Mouse (Mus musculus) neural tube, embryonic 14.5 days (tissue): ENCODE data around the gene Zfp809. TPM values are rescaled to one million over a fixed set of nuclear protein-coding genes. Genes with fewer than 3 reads are reported as not detected.
"Not testable (repeated sequence)": the region's sequence is repeated elsewhere in the genome, so short reads cannot be mapped to it uniquely, and the experiment has no call there.

Source experiments
- ATAC-seq: fragments of 200-750 bp; cut with Nextera tagmentation; 2 replicates; pipeline ENCODE4 v1.8.0; 2017; ENCODE audit warnings: low read depth, mild to moderate bottlenecking, moderate TSS enrichment, moderate library complexity
- H3K27ac ChIP-seq: fragments of 300-500 bp; sonication (generic); 2 replicates; pipeline ENCODE4 v1.5.1; 2014; ENCODE audit warnings: low read depth, mild to moderate bottlenecking, control low read depth, low read length, moderate library complexity, mixed read lengths
- H3K27me3 ChIP-seq: fragments of 300-500 bp; sonication (generic); 2 replicates; pipeline ENCODE4 v1.6.1; 2014; ENCODE audit warnings: low read length; ENCODE audit not compliant: control insufficient read depth, insufficient read depth
- H3K36me3 ChIP-seq: fragments of 300-500 bp; sonication (generic); 2 replicates; pipeline ENCODE4 v1.6.1; 2014; ENCODE audit warnings: low read length, mixed read lengths; ENCODE audit not compliant: control insufficient read depth, insufficient read depth
- H3K4me1 ChIP-seq: fragments of 300-500 bp; sonication (generic); 2 replicates; pipeline ENCODE4 v1.6.1; 2014; ENCODE audit warnings: low read length; ENCODE audit not compliant: control insufficient read depth, insufficient read depth
- H3K4me2 ChIP-seq: fragments of 300-500 bp; sonication (generic); 2 replicates; pipeline ENCODE4 v1.6.1; 2014; ENCODE audit warnings: mild to moderate bottlenecking, low read depth, low read length, control low read depth
- H3K4me3 ChIP-seq: fragments of 300-500 bp; sonication (generic); 2 replicates; pipeline ENCODE4 v1.5.1; 2014; ENCODE audit warnings: low read depth, low read length, control low read depth, mixed read lengths
- H3K9ac ChIP-seq: fragments of 300-500 bp; sonication (generic); replicated peaks from 2 replicates; pipeline ENCODE4 v1.6.1; 2014; ENCODE audit warnings: low read depth, mild to moderate bottlenecking, control low read depth, low read length, mixed read lengths
- H3K9me3 ChIP-seq: fragments of 300-500 bp; sonication (generic); 2 replicates; pipeline ENCODE4 v1.6.1; 2016; ENCODE audit warnings: low read length; ENCODE audit not compliant: control insufficient read depth
- WGBS: fragments of 180-500 bp; shearing (Covaris S2); extraction: QIAGEN DNeasy Blood & Tissue Kit; methylation state at CpG from one replicate; pipeline ENCODE4 v1.1.7; 2014; 5-methylcytosine and 5-hydroxymethylcytosine counted together
- polyA plus RNA-seq: library from polyadenylated mRNA; unstranded; fragments of >200 nt; fragmentation: Nextera tagmentation; extraction: Ambion mirVana; gene quantifications from 2 replicates; pipeline ENCODE4 v1.2.1, GENCODE M21; 2014

Zfp809 gene
- polyA plus RNA-seq, 1 experiment from 2014 or later = 12.0 TPM

GRCm38 (mm10) chr9:22224536-22225503, 694 bp upstream of the Zfp809 start:
- 27% methylated on average over 17 of the region's 17 CpGs for WGBS
- Histone ChIP-seq H3K36me3 (no peaks in the 10 kb centered on the region), H3K4me2 (peak overlapping the region; percentile 54), H3K27ac (0 out of 2 replicates have a peak overlapping the region, but pooled peaks have one; percentile 39), H3K9ac (peak overlapping the region; percentile 53; the same call in 1 of the 2 replicates), H3K27me3 (no peaks in the 10 kb centered on the region), H3K4me1 (no peaks in the 10 kb centered on the region), H3K9me3 (no peaks in the 10 kb centered on the region), H3K4me3 (peak overlapping the region; percentile 56)
- peak; percentile 45 for ATAC-seq

- H3K9me3 ChIP-seq, H3K9ac ChIP-seq, ATAC-seq, H3K4me1 ChIP-seq, H3K27me3 ChIP-seq, H3K27ac ChIP-seq, H3K36me3 ChIP-seq: not testable (repeated sequence)
- 76% methylated on average over 7 of the region's 7 CpGs for WGBS
- H3K4me3 ChIP-seq = peak overlapping the region; percentile 56; the same call in 1 of the 2 replicates
- peak overlapping the region; percentile 54; the same call in 1 of the 2 replicates for H3K4me2 ChIP-seq
These were observed 817 bp downstream of the Zfp809 start for GRCm38 (mm10) chr9:22226389-22226673.

GRCm38 (mm10) chr9:22226846-22227245, 1.3 kb downstream of the Zfp809 start:
- Histone ChIP-seq H3K36me3 (no peaks in the 10 kb centered on the region), H3K4me1 (no peaks in the 10 kb centered on the region), H3K4me3 (no peak overlapping the region), H3K9ac (no peak overlapping the region), H3K9me3 (no peaks in the 10 kb centered on the region), H3K27me3 (no peaks in the 10 kb centered on the region), H3K4me2 (no peak overlapping the region), H3K27ac (no peak overlapping the region)
- no peak for ATAC-seq
- WGBS = 80% methylated on average over 15 of the region's 15 CpGs

- 91% methylated on average over 7 of the region's 7 CpGs for WGBS
- H3K4me2 ChIP-seq = no peak overlapping the region
- H3K9me3 ChIP-seq = no peaks in the 10 kb centered on the region
- no peak overlapping the region for H3K27ac ChIP-seq
- H3K27me3 ChIP-seq = no peaks in the 10 kb centered on the region
- no peak overlapping the region for H3K4me3 ChIP-seq
- H3K36me3 ChIP-seq = no peaks in the 10 kb centered on the region
- H3K9ac ChIP-seq = no peak overlapping the region
- no peaks in the 10 kb centered on the region for H3K4me1 ChIP-seq
- ATAC-seq = no peak
These were observed 4.0 kb downstream of the Zfp809 start for GRCm38 (mm10) chr9:22229386-22230026.

GRCm38 (mm10) chr9:22230061-22230460, 4.5 kb downstream of the Zfp809 start:
- Histone ChIP-seq H3K36me3 (no peaks in the 10 kb centered on the region), H3K27me3 (no peaks in the 10 kb centered on the region), H3K4me2 (no peak overlapping the region), H3K4me1 (no peaks in the 10 kb centered on the region), H3K9ac (no peak overlapping the region), H3K9me3 (no peaks in the 10 kb centered on the region), H3K27ac (no peak overlapping the region), H3K4me3 (no peak overlapping the region)
- 94% methylated on average over 3 of the region's 3 CpGs for WGBS
- ATAC-seq = no peak

DNA sequence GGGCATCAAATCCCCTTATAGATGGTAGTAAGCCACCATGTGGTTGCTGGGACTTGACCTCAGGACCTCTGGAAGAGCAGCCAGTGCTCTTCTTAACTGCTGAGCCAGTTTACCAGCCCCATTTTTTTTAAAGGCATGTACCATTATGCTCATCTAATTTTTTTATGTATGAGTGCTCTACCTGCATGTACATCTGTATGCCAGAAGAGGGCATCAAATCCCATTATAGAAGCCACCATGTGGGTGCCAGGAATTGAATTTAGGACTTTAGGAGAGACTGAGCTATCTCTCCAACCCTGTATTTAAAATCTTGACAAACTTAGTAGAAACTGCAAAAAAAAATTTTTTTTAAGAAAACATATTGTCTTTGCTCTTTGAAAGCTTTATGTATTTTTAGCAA, 5.0 kb downstream of the Zfp809 start:
- no peak for ATAC-seq
- no peak overlapping the region for H3K27ac ChIP-seq
- no peak overlapping the region for H3K9ac ChIP-seq
- H3K4me3 ChIP-seq = no peak overlapping the region
- H3K27me3 ChIP-seq = no peaks in the 10 kb centered on the region
- no peaks in the 10 kb centered on the region for H3K9me3 ChIP-seq
- no peaks in the 10 kb centered on the region for H3K4me1 ChIP-seq
- no peaks in the 10 kb centered on the region for H3K36me3 ChIP-seq
- no peak overlapping the region for H3K4me2 ChIP-seq

GRCm38 (mm10) chr9:22240001-22240400, 14.5 kb downstream of the Zfp809 start:
- H3K4me3 ChIP-seq = no peak overlapping the region
- no peak for ATAC-seq
- 96% methylated on average over 4 of the region's 4 CpGs for WGBS
- H3K9me3 ChIP-seq = no peaks in the 10 kb centered on the region; the same call in 1 of the 2 replicates
- no peak overlapping the region for H3K27ac ChIP-seq
- no peaks in the 10 kb centered on the region for H3K4me1 ChIP-seq
- no peaks in the 10 kb centered on the region for H3K27me3 ChIP-seq
- H3K9ac ChIP-seq = no peak overlapping the region
- no peak overlapping the region for H3K4me2 ChIP-seq
- peaks cover 17% of the 10 kb centered on the region; the same call in 1 of the 2 replicates for H3K36me3 ChIP-seq

DNA sequence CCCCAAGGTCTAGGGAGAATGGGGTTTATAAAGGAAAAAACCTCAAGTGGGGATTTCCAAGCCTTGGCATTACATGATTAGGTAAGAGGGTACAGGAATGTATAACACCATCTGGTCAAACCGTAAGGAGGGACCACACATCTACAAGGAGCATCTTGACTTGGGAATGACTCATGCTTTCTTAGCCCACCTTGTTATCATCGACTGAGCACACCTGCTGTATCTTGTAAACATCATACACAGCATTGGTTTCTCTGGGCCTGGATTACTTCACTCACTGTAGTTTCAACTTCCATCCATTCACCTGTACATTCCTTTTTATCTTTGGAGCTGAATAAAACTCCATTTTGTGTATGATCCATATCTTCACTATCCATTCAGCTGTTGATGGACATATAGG, 18.7 kb downstream of the Zfp809 start:
- Histone ChIP-seq H3K9ac (no peak overlapping the region), H3K27ac (no peak overlapping the region), H3K27me3 (no peaks in the 10 kb centered on the region), H3K4me2 (no peak overlapping the region), H3K4me3 (no peak overlapping the region), H3K4me1 (no peaks in the 10 kb centered on the region), H3K36me3 (peaks cover 24% of the 10 kb centered on the region; the same call in 1 of the 2 replicates), H3K9me3 (no peaks in the 10 kb centered on the region; the same call in 1 of the 2 replicates)
- WGBS = 92% methylated on average over 2 of the region's 2 CpGs
- no peak for ATAC-seq

DNA sequence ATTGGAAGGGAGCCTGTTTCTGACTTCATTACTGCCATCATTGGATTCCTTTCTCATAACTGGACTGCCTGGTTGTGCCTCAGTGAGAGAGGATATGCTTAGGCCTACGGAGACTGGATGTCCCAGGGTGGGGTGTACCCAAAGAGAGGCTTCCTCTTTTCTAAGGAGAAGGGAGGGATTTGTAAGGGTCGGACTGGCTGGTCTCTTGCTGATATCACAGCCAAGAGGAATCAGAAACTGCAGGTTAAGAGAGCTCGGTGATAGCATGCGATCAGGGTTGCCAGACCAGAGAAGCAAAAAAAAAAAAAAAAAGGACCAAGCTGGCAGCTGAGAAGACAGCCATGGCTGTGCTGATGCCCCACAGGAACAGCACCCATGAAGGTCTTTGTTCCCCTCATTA, 31.1 kb downstream of the Zfp809 start:
- no peak for ATAC-seq

More for the DNA sequence above, 31.1 kb downstream of the Zfp809 start:
- H3K27ac ChIP-seq = no peak overlapping the region
- no peaks in the 10 kb centered on the region for H3K4me1 ChIP-seq
- 96% methylated on average over 4 of the region's 4 CpGs for WGBS
- no peak overlapping the region for H3K9ac ChIP-seq
- H3K4me3 ChIP-seq = no peak overlapping the region
- no peak overlapping the region for H3K4me2 ChIP-seq
- no peaks in the 10 kb centered on the region; the same call in 1 of the 2 replicates for H3K9me3 ChIP-seq
- H3K36me3 ChIP-seq = peaks cover 15% of the 10 kb centered on the region
- H3K27me3 ChIP-seq = no peaks in the 10 kb centered on the region
